Mouse (Mus musculus) forebrain, embryonic 13.5 days (tissue): ENCODE measurements at regions not wholly inside any gene's neighbourhood (a gene's known extent, or its start where the extent isn't known, plus 50 kb on each side); places are given as distances from the start of the nearest gene placed in this dataset.

Experiments used
- ATAC-seq: fragments of 200-750 bp; cut with Nextera tagmentation; 2 replicates; pipeline ENCODE4 v1.8.0; 2017
- H3K27ac ChIP-seq: fragments of 300-500 bp; sonication (generic); 2 replicates; pipeline ENCODE4 v1.5.1; 2015; ENCODE audit warnings: inconsistent platforms, mild to moderate bottlenecking, moderate library complexity
- H3K27me3 ChIP-seq: fragments of 300-500 bp; sonication (generic); 2 replicates; pipeline ENCODE4 v1.6.1; 2015; ENCODE audit warnings: mild to moderate bottlenecking, inconsistent platforms
- H3K36me3 ChIP-seq: fragments of 300-500 bp; sonication (generic); 2 replicates; pipeline ENCODE4 v1.6.1; 2015; ENCODE audit warnings: mild to moderate bottlenecking, inconsistent platforms; ENCODE audit not compliant: poor library complexity, severe bottlenecking
- H3K4me1 ChIP-seq: fragments of 300-500 bp; sonication (generic); 2 replicates; pipeline ENCODE4 v1.6.1; 2015; ENCODE audit warnings: inconsistent platforms
- H3K4me2 ChIP-seq: fragments of 300-500 bp; sonication (generic); 2 replicates; pipeline ENCODE4 v1.6.1; 2015; ENCODE audit warnings: inconsistent platforms, mild to moderate bottlenecking, moderate library complexity
- H3K4me3 ChIP-seq: fragments of 300-500 bp; sonication (generic); 2 replicates; pipeline ENCODE4 v1.5.1; 2015; ENCODE audit warnings: mild to moderate bottlenecking, inconsistent platforms
- H3K9ac ChIP-seq: fragments of 300-500 bp; sonication (generic); 2 replicates; pipeline ENCODE4 v1.6.1; 2015; ENCODE audit warnings: mild to moderate bottlenecking, inconsistent platforms
- H3K9me3 ChIP-seq: fragments of 300-500 bp; sonication (generic); replicated peaks from 2 replicates; pipeline ENCODE4 v1.6.1; 2016; ENCODE audit warnings: inconsistent platforms
- WGBS: fragments of 180-500 bp; shearing (Covaris S2); methylation state at CpG from one replicate; pipeline ENCODE4 v1.1.7; 2015; 5-methylcytosine and 5-hydroxymethylcytosine counted together

DNA sequence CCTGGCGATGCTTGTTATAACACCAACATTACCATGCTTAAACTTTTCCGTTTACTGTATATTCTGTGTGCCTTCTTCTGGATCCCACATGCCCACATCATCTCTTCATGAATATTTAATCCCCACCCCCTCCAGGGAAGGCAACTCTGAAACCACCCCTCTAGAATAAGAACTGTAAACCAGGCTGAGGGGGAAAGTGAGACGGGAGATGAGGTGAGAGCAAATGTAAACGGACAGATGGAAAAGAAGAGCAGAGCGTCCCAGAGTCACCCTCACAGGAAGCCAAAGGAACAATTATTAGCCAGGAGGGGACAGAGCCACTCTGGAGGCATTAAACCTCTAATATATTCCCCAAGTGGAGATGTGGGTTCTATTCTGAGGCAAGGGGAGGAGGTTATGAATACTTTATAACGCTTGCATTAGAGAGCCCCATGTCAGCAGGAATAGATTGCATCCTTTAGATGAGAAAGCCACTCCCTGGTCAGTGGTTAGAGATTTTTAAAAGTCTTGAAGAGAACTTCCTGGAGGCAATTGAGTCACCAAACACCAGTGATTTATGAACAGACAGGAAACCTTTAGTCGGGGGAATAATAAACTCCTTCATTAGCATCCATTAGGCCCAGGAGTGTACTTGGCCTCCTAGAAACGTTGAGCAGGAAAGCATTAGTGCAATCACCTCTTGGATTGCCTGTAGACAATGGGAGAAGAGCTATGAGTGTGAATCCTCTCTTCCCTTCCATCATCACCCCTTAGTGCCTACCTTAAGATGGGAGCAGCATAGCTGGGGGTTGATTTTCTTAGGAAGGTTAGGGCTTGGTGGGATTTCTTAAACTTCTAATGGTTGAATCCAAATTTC, 220.1 kb downstream of the Elavl2 start:
- no peaks in the 10 kb centered on the region for H3K27me3 ChIP-seq
- H3K4me3 ChIP-seq = no peak overlapping the region
- no peaks in the 10 kb centered on the region for H3K9me3 ChIP-seq
- H3K9ac ChIP-seq = no peak overlapping the region
- no peaks in the 10 kb centered on the region for H3K36me3 ChIP-seq
- no peak overlapping the region for H3K4me2 ChIP-seq
- H3K4me1 ChIP-seq = no peaks in the 10 kb centered on the region
- H3K27ac ChIP-seq = no peak overlapping the region
- 78% methylated on average over 8 of the region's 8 CpGs for WGBS
- no peak for ATAC-seq

DNA sequence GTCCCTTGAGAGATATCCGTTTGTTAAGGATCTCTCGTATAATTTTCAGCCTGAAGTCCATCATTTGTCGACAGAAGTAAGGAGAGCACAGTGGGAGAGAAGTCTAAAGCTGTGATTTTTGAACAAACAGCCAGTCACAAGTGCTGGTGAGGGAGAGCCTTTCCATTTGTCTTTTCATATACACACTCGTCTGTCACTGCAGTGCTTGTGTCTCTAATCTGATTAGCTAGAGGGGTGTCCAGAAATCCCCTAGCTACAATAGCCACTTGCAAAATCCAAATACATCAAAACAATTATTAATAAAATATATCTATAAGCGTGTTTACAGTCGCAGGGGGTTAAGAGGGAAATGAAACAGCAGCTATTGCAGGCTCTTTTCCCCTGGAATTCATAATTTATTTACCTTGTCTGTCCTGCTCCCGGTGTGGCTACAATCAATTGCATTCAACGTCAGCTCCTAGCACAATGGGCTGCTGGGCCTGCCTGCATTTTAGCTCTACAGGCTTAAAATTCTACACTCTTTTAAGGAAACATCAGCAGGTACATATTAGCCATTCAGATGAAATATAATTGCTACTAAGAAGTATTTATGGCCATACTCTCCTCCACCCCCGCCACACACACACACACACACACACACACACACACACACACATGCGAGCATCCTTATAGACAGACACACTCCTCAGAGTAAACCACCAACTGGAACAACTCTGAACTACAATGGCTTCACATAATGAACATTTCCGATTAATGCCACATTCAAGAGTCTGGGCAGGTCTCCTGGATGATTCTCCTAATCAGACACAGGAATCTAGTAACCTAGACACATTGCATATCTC, 236.1 kb downstream of the Elavl2 start:
- H3K9ac ChIP-seq = no peak overlapping the region
- no peaks in the 10 kb centered on the region for H3K9me3 ChIP-seq
- no peak overlapping the region for H3K27ac ChIP-seq
- H3K36me3 ChIP-seq = no peaks in the 10 kb centered on the region
- no peak overlapping the region for H3K4me2 ChIP-seq
- no peaks in the 10 kb centered on the region for H3K4me1 ChIP-seq
- no peak for ATAC-seq
- 60% methylated on average over 11 of the region's 11 CpGs for WGBS
- H3K27me3 ChIP-seq = no peaks in the 10 kb centered on the region
- H3K4me3 ChIP-seq = no peak overlapping the region

DNA sequence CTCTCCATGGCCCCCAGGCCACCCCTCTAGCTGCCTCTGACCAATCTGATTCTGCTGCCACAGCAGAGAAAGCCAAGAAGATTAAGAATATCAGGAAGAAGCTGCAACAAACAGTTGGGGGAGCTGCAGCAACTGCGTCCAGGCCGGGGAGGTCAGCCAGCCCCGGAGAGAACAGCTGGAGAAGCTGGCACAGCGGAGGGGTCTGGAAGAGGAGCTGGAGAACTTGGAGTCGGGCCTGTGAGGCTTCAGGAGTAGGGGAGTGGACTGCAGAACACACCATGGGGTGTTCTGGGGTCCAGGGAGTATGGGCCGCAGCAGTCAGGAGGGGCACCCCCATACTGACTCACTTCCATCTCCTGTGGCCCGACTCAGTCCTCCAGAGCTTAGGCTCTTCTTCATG, 243.5 kb downstream of the Elavl2 start:
- H3K4me1 ChIP-seq = 0 out of 2 replicates have a peak, but pooled peaks cover 9% of the 10 kb centered on the region
- no peak overlapping the region for H3K9ac ChIP-seq
- no peak overlapping the region for H3K4me3 ChIP-seq
- H3K9me3 ChIP-seq = no peaks in the 10 kb centered on the region
- no peak overlapping the region for H3K4me2 ChIP-seq
- H3K36me3 ChIP-seq = no peaks in the 10 kb centered on the region
- H3K27ac ChIP-seq = no peak overlapping the region
- 75% methylated on average over 7 of the region's 7 CpGs for WGBS
- H3K27me3 ChIP-seq = no peaks in the 10 kb centered on the region
- no peak for ATAC-seq

DNA sequence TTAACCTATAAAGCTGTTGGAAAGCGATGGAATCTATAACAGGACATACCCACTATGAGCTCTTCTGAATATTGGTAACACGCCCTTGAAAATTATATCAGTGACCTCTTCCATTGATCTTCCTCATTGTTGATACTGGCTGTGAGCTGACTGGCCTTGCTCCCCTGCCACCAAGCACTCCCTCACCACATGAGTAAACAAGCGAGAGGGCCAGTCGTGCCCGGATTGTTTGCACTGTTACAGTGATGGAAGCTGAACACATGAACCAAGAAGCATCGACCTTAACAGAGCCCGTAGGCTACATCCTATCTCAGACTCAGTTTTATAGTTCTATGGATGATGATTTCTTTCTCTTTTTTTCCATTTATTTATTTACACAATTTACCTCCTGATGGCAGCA, 255.9 kb downstream of the Elavl2 start:
- no peaks in the 10 kb centered on the region for H3K4me1 ChIP-seq
- H3K9me3 ChIP-seq = no peaks in the 10 kb centered on the region
- H3K4me3 ChIP-seq = no peak overlapping the region
- H3K9ac ChIP-seq = no peak overlapping the region
- H3K4me2 ChIP-seq = no peak overlapping the region
- no peak for ATAC-seq
- H3K36me3 ChIP-seq = no peaks in the 10 kb centered on the region
- 88% methylated on average over 7 of the region's 7 CpGs for WGBS
- no peak overlapping the region for H3K27ac ChIP-seq
- no peaks in the 10 kb centered on the region for H3K27me3 ChIP-seq

DNA sequence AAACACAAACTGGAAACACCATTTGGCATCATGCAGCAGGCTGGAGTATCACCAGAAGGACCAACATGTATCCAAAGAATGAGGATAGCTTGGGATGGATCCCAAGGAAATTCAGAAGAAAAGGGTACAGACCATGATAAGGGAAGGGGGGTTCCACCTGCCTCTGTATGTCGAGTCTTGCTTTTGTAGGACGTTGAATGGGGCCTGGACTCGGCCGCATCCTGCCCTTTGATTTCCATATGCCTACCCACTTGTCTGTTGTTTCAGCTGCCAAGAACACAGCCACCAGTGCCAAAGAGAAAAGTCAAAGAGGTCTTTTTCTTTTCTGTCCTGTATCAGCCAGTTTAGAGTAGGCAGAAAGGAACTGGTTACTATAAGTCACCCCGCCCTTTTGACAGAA, 256.7 kb downstream of the Elavl2 start:
- Histone ChIP-seq H3K4me3 (no peak overlapping the region), H3K36me3 (no peaks in the 10 kb centered on the region), H3K27ac (no peak overlapping the region), H3K27me3 (no peaks in the 10 kb centered on the region), H3K9me3 (no peaks in the 10 kb centered on the region), H3K4me2 (no peak overlapping the region), H3K9ac (no peak overlapping the region), H3K4me1 (no peaks in the 10 kb centered on the region)
- peak; percentile 30; the same call in 1 of the 2 replicates for ATAC-seq
- WGBS = 78% methylated on average over 5 of the region's 5 CpGs

DNA sequence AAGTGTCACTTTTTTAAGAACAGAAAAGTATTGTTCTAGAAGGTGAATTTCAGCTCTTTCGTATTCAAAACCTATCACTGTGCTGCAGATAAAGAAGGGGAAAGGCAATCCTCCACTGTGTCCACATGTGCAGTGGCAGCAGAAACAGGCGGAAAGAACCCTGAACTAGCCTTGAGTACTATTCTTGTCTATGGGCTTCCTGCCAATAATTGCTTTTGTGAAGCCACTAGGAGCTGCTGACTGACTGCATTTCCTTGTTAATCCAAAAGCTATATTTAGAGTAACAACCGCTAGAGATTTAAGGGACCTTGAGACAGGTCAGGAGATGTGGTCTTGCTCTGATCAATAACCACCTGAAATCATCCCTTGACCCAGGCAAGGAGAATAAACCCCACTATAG, 265.3 kb downstream of the Elavl2 start:
- Histone ChIP-seq H3K4me3 (no peak overlapping the region), H3K36me3 (no peaks in the 10 kb centered on the region), H3K9ac (no peak overlapping the region), H3K9me3 (no peaks in the 10 kb centered on the region), H3K4me1 (no peaks in the 10 kb centered on the region), H3K27ac (no peak overlapping the region), H3K27me3 (no peaks in the 10 kb centered on the region), H3K4me2 (no peak overlapping the region)
- 78% methylated on average over 3 of the region's 3 CpGs for WGBS
- no peak for ATAC-seq

DNA sequence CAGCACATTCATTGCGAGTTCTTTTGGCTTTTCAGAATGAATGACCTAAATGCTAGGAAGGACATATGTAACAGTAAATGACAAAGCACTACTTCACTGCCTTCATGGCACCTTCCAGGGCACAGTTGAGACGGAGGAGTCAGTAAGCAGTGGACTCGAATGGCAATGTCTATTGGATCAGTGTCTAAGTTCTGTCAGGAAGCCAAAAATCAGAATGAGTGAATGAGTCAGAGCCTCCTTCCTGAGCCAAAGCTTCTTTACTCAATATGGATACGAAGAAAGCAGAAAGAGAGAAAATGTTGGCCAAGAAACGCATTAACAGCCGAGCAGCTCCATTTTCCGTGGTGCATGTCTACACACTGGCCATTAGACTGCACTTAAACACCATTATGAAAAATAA, 268.3 kb downstream of the Elavl2 start:
- Histone ChIP-seq H3K4me2 (no peak overlapping the region), H3K9ac (no peak overlapping the region), H3K36me3 (no peaks in the 10 kb centered on the region), H3K27ac (no peak overlapping the region), H3K4me1 (no peaks in the 10 kb centered on the region), H3K4me3 (no peak overlapping the region), H3K27me3 (no peaks in the 10 kb centered on the region), H3K9me3 (no peaks in the 10 kb centered on the region)
- ATAC-seq = no peak
- 85% methylated on average over 7 of the region's 7 CpGs for WGBS

DNA sequence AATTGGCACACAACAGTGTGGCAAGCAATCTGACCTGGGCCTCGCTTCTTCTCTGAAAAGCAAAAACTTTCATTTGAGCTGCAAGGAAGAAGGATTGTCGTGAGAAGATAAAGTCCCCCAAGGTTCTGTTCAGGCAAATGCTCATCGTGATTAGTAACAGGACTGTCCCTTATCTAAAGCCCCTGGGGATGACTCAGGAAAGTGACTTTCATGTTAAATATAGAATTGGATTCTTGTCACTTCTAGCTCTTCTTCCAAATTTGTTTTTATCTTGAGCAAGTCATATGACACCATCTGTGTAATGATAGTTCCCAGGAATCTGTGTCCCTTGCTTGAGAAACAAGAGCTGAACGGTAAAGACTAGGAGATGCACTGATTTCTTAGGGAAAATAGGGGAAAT, 280.3 kb downstream of the Elavl2 start:
- H3K36me3 ChIP-seq = no peaks in the 10 kb centered on the region
- no peak overlapping the region for H3K9ac ChIP-seq
- ATAC-seq = no peak
- no peak overlapping the region for H3K4me2 ChIP-seq
- H3K27me3 ChIP-seq = no peaks in the 10 kb centered on the region
- H3K9me3 ChIP-seq = no peaks in the 10 kb centered on the region
- H3K4me3 ChIP-seq = no peak overlapping the region
- WGBS = 83% methylated on average over 4 of the region's 4 CpGs
- no peak overlapping the region for H3K27ac ChIP-seq
- H3K4me1 ChIP-seq = 0 out of 2 replicates have a peak, but pooled peaks cover 3% of the 10 kb centered on the region

DNA sequence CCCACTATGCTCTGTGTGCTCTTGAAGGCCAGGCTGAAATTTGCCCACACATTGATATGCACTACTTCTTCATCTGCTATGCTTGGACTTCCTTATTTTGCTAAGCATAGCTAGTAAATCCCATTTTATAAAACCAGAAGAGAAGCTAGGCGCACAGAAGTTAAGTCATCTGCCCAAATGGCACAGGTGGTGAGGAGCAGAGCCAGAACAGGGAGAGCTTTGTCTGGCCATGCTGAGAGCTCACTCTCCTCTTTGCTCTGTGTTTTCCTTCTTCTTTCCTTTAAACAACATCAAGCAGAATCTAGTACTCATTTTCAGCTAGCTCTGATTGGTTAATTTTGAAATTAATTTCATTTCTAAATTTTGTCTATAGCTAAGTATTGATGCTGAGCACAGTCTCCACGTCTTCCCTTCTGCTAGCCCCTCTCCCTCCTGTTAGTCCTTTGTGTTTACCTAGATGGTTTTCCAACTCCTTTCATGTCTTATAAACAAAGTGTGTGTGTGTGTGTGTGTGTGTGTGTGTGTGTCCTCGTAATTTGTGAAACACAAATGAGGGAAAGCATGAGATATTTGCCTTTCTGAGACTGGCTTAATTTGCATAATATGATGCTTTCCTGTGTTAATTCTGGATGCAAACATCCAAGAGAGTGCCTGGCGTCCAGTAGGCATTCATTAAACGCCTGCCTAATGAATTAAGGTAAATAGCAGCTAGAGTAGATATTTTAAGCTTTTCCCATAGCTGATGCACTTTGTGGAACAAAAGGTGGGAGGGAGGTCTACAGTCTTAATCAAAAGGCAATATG, 283.6 kb downstream of the Elavl2 start:
- Histone ChIP-seq H3K27me3 (no peaks in the 10 kb centered on the region), H3K27ac (no peak overlapping the region), H3K9me3 (no peaks in the 10 kb centered on the region), H3K4me2 (no peak overlapping the region), H3K36me3 (no peaks in the 10 kb centered on the region), H3K4me3 (no peak overlapping the region), H3K4me1 (peaks cover 3% of the 10 kb centered on the region; the same call in 1 of the 2 replicates), H3K9ac (no peak overlapping the region)
- 0 out of 2 replicates have a peak, but pooled peaks have one; percentile 31 for ATAC-seq
- 52% methylated on average over 5 of the region's 5 CpGs for WGBS

DNA sequence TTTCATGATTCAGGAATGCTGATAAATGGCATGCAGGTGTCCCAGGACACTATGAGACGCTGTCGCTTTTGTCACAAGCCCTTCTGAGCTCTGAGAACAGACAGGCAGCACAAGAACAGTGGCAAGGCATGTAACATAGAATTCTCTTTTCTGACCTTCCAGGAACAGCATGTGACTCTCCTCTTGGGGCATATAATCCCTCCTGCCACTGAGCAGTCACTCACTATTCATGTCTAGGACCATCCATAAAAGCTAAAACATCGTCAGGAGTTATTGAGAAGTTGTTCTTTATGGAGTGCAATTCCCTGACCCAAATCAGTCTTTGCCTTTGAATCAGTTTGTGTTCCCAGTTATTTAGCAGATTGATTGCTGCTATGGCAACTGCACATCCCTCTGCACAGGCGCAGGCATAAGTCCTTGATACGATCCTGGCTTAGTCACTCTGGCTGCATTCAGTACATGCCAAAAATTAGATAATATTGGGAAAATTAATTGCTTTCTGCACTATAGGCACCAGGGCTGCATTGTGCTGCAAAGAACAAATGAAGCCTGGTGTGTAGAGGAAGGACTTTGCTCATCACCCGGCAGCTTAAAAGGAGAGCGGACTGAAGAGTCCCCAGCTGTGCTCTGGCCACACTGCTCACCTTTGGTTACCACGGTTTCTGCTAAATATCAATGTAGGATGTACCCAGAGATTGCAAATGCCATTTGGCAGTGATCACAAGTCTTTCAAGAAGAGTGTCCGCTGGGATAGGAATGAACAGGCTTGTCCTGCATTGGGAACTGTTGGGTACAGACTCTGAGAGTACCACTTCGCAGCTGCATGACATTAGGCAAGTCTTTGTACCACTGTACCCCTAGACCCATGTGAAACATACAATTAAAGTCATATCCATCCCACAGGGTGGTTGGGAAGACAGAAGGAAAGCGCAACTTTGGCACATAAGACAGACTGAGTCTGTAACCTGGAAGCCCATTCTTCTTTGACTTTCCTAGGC, 288.6 kb downstream of the Elavl2 start:
- no peak overlapping the region for H3K9ac ChIP-seq
- ATAC-seq = peak; percentile 58; the same call in 1 of the 2 replicates

DNA sequence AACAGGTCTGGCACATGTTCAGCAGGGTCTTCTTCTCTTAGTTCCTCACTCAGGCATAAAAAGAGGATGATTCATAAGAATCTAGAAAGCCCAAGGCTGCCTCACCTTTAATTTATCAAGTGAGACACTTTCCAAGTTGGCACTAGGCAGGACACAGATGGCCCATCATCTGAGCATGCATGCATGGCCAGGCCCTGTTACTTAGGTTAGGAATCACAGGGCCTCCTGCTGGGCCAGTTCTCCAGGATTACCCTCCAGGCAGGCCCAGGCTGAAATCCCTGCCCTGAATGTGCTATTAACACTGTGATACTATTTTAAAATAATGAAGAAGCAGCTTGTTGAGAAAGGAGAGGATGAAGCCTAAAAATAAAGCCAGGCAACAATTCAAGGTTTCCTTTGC, 304.5 kb downstream of the Elavl2 start:
- Histone ChIP-seq H3K4me3 (no peak overlapping the region), H3K9me3 (no peaks in the 10 kb centered on the region), H3K9ac (no peak overlapping the region), H3K4me1 (peaks cover 11% of the 10 kb centered on the region), H3K27me3 (no peaks in the 10 kb centered on the region), H3K4me2 (no peak overlapping the region), H3K27ac (no peak overlapping the region), H3K36me3 (no peaks in the 10 kb centered on the region)
- no peak for ATAC-seq

More for the DNA sequence above, 288.6 kb downstream of the Elavl2 start:
- no peak overlapping the region for H3K4me3 ChIP-seq
- no peaks in the 10 kb centered on the region for H3K27me3 ChIP-seq
- 75% methylated on average over 11 of the region's 11 CpGs for WGBS
- peaks cover 9% of the 10 kb centered on the region for H3K4me1 ChIP-seq
- H3K4me2 ChIP-seq = no peak overlapping the region
- H3K9me3 ChIP-seq = no peaks in the 10 kb centered on the region
- no peaks in the 10 kb centered on the region for H3K36me3 ChIP-seq
- no peak overlapping the region for H3K27ac ChIP-seq
